Mouse (Mus musculus): ENCODE data around the gene Vsig10l. TPM values are rescaled to one million over a fixed set of nuclear protein-coding genes. Genes with fewer than 3 reads are reported as not detected.

The Vsig10l gene
- total RNA-seq, 2 experiments from 2014 or later, result 3.1 to 4.5 TPM

GRCm38 (mm10) chr7:43453599-43454355 lies 9.2 kb upstream of the Vsig10l start:
- ATAC-seq (ENCODE audit: poor library complexity, severe bottlenecking), result no peak

DNA sequence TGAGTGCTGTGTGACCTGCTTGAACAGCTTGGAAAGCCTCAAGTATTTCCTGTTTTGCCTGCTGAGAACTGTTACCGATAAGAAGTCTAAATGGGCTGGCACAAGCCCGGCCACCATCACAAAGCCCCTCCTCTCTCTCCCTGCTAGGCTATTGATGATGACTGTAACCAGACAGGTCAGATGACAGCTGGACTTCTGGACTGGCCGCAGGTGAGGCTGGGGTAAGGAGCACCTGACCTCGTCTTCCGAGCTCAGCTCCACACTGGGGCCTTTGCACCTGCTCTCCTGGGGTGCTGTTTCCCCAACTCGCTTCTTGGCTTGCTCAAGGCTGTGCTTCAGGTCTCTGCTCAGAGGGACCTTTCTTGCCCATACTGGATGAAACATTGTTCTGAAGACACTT lies 8.6 kb upstream of the Vsig10l start:
- no peak for ATAC-seq (ENCODE audit: poor library complexity, severe bottlenecking)

DNA sequence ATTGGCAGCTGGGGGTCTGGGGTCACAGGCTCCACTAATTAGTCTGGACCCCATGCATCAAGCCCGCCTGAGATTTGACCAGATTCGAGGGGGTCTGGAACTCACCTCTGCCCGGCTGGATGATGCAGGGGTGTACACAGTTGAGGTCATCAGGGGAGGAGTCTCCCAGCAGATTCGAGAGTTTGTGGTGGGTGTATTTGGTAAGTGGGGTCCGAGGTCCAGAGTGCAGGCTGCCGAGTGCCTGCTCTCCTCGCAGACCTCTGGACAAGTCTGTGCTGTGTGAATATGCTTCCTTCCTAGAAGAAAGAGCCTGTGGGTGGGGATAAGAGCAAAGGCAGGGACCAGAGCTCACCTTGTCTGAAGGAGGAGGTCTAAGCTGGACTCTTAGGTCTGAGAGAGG lies 1.0 kb downstream of the Vsig10l start:
- ATAC-seq (ENCODE audit: poor library complexity, severe bottlenecking), result no peak

DNA sequence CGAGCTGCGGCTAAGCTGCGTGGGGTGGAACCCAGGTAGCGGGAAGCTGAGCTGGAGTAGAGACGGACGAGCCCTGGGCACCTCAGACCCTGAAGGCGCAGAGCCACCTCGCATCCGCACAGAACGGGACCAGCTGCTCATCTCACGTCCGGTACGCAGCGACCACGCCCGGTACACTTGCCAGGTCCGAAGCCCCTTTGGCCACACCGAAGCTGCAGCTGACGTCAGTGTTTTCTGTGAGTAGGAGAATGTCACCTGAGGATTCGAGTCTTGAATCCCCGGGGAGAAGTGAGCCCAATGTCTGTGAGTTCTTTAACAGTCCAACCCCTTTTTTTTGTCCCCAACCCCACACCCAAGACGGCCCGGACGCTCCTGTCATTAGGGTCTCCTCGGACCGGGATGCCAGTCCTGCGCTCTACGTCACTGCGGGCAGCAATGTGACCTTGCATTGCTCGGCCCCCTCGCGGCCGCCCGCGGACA lies 2.0 kb downstream of the Vsig10l start:
- no peak; the same call in 1 of the 2 replicates for ATAC-seq (ENCODE audit: poor library complexity, severe bottlenecking)

GRCm38 (mm10) chr7:43465344-43466098 lies 2.6 kb downstream of the Vsig10l start:
- peak; percentile 81 for ATAC-seq (ENCODE audit: poor library complexity, severe bottlenecking)

DNA sequence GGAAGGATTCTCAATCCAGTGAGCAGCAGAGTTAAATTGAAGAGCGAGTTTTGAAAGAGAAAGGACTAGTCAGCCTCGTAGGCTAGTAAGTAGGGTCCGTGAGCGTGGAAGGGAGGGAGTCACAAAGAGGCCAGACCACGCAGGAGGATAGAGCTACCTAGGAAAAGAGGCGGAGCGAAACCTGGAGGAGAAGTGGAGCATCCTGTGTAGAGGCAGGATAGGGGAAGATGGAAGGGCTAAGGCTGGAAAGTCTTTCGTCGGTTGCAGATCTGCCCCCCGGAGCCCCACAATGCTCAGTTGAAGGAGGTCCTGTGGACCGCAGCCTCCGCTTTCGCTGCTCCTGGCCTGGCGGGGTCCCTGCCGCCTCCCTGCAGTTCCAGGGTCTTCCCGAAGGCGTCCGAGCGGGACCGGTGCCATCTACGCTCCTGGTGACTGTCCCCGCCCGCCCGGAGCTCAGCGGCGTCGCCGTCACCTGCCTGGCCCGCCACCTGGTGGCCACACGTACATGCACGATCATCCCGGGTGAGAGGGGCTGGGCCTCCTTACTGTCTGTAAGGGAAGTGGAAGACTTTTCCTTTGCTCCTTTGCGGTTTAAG lies 3.2 kb downstream of the Vsig10l start:
- peak; percentile 70 for ATAC-seq (ENCODE audit: poor library complexity, severe bottlenecking)

DNA sequence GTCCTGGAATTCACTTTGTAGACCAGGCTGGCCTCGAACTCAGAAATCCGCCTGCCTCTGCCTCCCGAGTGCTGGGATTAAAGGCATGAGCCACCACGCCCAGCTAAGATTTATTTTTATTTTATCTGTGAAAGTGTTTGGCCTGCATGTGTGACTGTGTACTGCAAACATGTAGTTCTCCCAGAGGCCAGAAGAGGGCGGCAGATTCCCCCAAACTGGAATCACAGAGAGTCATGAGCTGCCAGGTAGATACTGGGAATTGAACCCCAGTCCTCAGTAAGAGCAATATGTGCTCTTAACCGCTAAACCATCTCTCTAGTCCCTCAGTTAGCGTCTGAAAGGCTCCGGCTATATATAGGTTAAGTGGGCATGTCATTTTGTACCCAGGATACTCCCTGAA lies 7.4 kb downstream of the Vsig10l start:
- ATAC-seq (ENCODE audit: poor library complexity, severe bottlenecking), result no peak

GRCm38 (mm10) chr7:43475706-43476105 lies 12.8 kb downstream of the Vsig10l start:
- peak; percentile 70 for ATAC-seq (ENCODE audit: poor library complexity, severe bottlenecking)

GRCm38 (mm10) chr7:43476376-43476775 lies 13.4 kb downstream of the Vsig10l start:
- no peak for ATAC-seq (ENCODE audit: poor library complexity, severe bottlenecking)

DNA sequence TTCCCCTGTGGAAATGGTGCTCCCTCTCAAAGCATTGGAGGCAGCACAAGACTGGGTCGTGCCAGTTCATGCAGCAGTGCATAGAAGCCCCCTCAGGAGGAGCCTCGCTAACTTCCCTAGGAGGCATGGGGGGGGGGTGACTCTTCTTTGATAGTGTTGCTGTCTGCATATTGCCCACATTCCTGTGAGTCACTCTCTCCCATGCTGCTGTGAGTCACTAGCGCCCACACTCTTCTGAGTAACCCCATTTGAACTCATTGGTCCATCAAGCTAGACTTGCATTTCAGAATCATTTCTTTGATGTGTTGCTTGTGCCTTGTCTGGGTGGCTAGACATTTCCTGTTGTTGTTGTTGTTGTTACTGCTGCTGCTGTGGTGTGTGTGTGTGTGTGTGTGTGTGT lies 18.2 kb downstream of the Vsig10l start:
- ATAC-seq (ENCODE audit: poor library complexity, severe bottlenecking), result no peak

DNA sequence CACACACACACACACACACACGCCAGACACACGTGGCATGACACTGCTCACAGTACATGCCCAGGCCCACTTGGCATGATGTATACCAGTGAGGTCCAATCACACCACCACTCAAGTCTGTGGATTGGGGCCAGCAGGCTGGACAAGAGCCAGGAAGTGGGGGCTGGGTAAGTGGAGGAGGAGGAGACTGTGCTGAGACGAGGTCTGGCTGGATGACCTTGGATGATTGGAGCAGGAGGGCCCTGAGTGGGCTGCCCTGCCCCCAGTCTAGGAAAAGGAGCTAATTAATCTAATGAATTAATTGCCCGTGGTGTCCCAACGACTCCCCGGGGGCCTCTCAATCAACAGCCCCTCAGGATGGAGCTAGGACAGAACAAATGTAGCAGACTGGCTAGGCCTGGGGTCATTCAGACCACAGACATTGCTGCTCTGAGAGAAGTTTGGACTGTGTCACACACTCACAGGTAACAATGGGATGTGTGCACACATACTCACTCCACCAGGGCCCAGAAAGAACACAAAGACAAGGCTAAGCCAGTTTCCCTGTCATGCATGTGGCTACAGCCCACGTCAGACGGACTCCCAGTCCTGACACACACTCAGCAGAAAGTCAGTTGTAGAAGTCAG lies 19.3 kb downstream of the Vsig10l start:
- no peak for ATAC-seq (ENCODE audit: poor library complexity, severe bottlenecking)

- no peak for ATAC-seq (ENCODE audit: poor library complexity, severe bottlenecking)
Measured at GRCm38 (mm10) chr7:43483236-43483635, 20.3 kb downstream of the Vsig10l start.

GRCm38 (mm10) chr7:43488646-43489045 lies 25.7 kb downstream of the Vsig10l start:
- no peak for ATAC-seq (ENCODE audit: poor library complexity, severe bottlenecking)

DNA sequence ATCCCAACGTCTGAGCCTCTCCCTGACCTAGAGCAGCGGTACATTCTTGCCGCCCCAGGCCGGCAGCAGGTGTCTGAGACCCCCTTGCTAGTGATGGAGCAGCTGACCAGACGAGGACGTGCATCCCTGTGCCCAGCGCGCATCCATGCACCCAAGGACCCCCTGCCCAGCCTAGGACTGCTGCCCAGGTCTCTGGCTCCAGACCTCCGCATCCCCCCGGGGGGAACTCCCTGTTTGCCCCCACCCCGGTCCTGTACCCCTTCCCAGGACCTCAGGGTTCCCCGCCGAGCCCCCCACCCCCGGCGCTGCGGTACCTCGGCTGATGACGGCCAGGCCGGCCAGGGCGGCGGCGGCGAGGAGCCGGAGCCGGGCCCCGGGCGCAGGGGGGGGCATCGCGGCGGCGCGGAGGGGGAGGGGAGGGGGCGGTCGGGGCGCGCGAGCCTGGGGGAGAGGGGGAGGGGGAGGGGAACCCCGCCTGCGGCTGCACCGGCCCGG lies 26.7 kb downstream of the Vsig10l start, which contains the start of gene Iglon5:
Gene Iglon5, minus strand, starts transcription at position 445 of the 495 bp plus-strand sequence.
- no peak for ATAC-seq (ENCODE audit: poor library complexity, severe bottlenecking)

DNA sequence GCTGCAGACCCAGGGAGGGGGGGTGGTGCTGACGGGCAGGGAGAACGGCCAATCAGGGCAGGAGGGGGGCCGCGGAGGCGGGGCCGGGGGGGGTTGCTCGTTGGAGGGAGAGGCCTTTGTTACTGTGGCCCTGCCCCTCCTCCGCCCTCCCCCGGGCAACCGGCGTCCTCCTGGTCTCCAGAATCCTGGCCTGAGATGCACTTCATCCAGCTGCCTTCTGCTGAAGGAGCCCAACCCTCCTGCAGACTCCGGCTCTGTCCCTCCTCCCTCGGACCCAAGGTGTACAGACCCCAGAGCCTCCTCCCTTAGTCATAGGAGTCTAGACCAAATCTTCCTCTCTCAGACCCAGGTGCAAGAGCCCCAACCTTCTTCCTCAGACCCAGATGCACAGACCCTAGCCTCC lies 27.2 kb downstream of the Vsig10l start:
- no peak for ATAC-seq (ENCODE audit: poor library complexity, severe bottlenecking)

- ATAC-seq (ENCODE audit: poor library complexity, severe bottlenecking), result no peak
Measured at GRCm38 (mm10) chr7:43490861-43491260, 27.9 kb downstream of the Vsig10l start.

GRCm38 (mm10) chr7:43495343-43496021 lies 32.5 kb downstream of the Vsig10l start:
- peak; percentile 87 for ATAC-seq (ENCODE audit: poor library complexity, severe bottlenecking)

DNA sequence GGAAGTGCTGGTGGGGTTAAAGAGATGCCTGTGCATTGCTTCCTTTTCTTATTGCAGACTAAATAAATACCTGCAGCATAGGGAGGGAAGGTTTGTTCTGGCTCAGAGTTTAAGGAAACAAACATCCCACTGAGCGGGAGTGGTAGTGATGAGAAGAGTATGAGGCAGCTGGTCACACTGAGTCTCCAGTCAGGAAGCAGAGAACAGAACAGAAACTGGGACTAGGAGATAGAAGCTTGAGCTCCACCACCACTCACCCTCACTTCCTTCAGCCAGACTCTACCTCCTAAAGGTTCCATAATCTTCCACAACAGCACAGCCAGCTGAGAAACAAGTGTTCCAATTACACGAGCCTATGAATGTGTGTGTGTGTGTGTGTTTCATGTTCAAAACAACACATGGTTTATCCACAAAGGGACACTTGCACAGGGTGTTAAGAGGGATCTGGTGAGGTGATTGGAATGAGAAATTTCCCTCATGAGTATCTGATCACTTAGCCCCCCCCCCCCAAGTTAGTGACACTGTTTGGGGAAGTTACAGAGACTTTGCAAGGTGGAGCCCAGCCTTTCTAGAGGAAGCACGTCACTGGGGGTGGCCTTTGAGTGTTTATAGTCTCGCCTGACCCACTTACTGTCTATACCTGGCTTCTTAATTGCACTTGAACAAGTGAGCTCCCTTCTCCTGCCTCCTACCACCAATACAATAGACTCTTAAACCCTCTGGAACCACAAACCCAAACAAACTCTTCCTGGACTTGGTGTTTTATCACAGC lies 48.9 kb downstream of the Vsig10l start:
- ATAC-seq (ENCODE audit: poor library complexity, severe bottlenecking), result peak; percentile 79

DNA sequence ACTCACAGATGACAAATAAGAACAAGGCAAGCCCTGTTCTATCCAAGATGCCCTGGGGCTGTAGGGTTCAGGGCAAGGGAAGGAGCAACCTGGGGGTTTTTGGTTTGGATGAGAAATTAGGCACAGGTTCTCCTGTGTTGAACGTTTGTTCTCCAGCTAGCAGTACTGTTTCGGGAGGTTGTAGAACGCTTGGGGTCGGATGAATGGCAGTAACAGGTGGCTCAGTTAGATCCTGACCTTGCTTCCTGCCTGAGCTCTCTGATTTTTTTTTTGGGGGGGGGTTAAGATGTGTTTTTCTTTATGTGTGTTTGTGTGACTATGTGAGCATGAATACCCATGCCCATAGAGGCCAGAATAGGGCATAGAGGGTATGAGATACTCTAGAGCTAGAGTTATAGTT lies 49.6 kb downstream of the Vsig10l start:
- ATAC-seq (ENCODE audit: poor library complexity, severe bottlenecking), result no peak

GRCm38 (mm10) chr7:43515076-43515475 lies 52.1 kb downstream of the Vsig10l start:
- no peak for ATAC-seq (ENCODE audit: poor library complexity, severe bottlenecking)
